Mouse (Mus musculus) central nervous system, embryonic 18 days (tissue): ENCODE results near the gene Tstd3. TPM values are rescaled to one million over a fixed set of nuclear protein-coding genes. Genes with fewer than 3 reads are reported as not detected.

Source experiments
- polyA plus RNA-seq: library from polyadenylated mRNA; depleted of rRNA; stranded (reverse); fragments of >200 nt; gene quantifications from 2 replicates; pipeline ENCODE4 v1.2.3, GENCODE M21; 2012; rRNA removed

The Tstd3 gene
- 10.9 and 12.4 TPM in 2 replicates for polyA plus RNA-seq

GRCm38 (mm10) chr4:21766863-21767304 is at the start of gene Tstd3, which contains the start of gene Usp45:
Tstd3 (minus strand) TSS chr4:21767212.
Usp45 (plus strand) TSS chr4:21767156.

GRCm38 (mm10) chr4:21727615-21728165 is 39.3 kb downstream of the Tstd3 start, which contains the start of gene Ccnc:
Ccnc (plus strand) TSS chr4:21727701.

Other genes with a start within 250 kb of the Tstd3 start
- gene Prdm13, start 81.2 kb downstream of the Tstd3 start, polyA plus RNA-seq = 0.54 and 0.74 TPM in 2 replicates
- gene Ccnc, start 39.5 kb downstream of the Tstd3 start, polyA plus RNA-seq = 33.5 and 36.2 TPM in 2 replicates
- 10.7 and 11.5 TPM in 2 replicates for gene Usp45, start 56 bp downstream of the Tstd3 start, polyA plus RNA-seq
- 224 and 233 TPM in 2 replicates for gene Pnisr, start 80.4 kb upstream of the Tstd3 start, polyA plus RNA-seq
- 9.8 and 10.3 TPM in 2 replicates for gene Coq3, start 112.5 kb upstream of the Tstd3 start, polyA plus RNA-seq
- 36.9 and 39.5 TPM in 2 replicates for gene Faxc, start 164.1 kb upstream of the Tstd3 start, polyA plus RNA-seq